Mouse (Mus musculus) kidney, postnatal 0 days (tissue): ENCODE data around the gene Sfta2. TPM values are rescaled to one million over a fixed set of nuclear protein-coding genes. Genes with fewer than 3 reads are reported as not detected.

Source experiments
- ATAC-seq: fragments of 200-750 bp; cut with Nextera tagmentation; replicated peaks from 2 replicates; pipeline ENCODE4 v1.8.0; 2017; ENCODE audit warnings: low read depth, moderate number of reproducible peaks, moderate TSS enrichment, moderate library complexity; ENCODE audit not compliant: low FRiP score
- DNase-seq: peaks from one replicate; pipeline ENCODE4 v3.0.0-alpha.2; 2016; ENCODE audit warnings: low spot score
- H3K27ac ChIP-seq: fragments of 300-500 bp; sonication (generic); 2 replicates; pipeline ENCODE4 v1.5.1; 2014; ENCODE audit warnings: mild to moderate bottlenecking
- H3K27me3 ChIP-seq: fragments of 300-500 bp; sonication (generic); 2 replicates; pipeline ENCODE4 v1.6.1; 2014; ENCODE audit warnings: low read length, mixed read lengths; ENCODE audit not compliant: insufficient read depth
- H3K36me3 ChIP-seq: fragments of 300-500 bp; sonication (generic); 2 replicates; pipeline ENCODE4 v1.6.1; 2014; ENCODE audit warnings: low read length, mixed read lengths; ENCODE audit not compliant: insufficient read depth
- H3K4me1 ChIP-seq: fragments of 300-500 bp; sonication (generic); replicated peaks from 2 replicates; pipeline ENCODE4 v1.6.1; 2014; ENCODE audit warnings: antibody characterized with exemption, low read length, mixed read lengths; ENCODE audit not compliant: insufficient read depth
- H3K4me2 ChIP-seq: fragments of 300-500 bp; sonication (generic); 2 replicates; pipeline ENCODE4 v1.6.1; 2014; ENCODE audit warnings: mild to moderate bottlenecking, low read length, moderate library complexity, mixed read lengths
- H3K4me3 ChIP-seq: fragments of 300-500 bp; sonication (generic); replicated peaks from 2 replicates; pipeline ENCODE4 v1.5.1; 2014; ENCODE audit warnings: low read depth, low read length
- H3K9ac ChIP-seq: fragments of 300-500 bp; sonication (generic); 2 replicates; pipeline ENCODE4 v1.6.1; 2014; ENCODE audit warnings: low read depth, low read length
- H3K9me3 ChIP-seq: fragments of 300-500 bp; sonication (generic); replicated peaks from 2 replicates; pipeline ENCODE4 v1.6.1; 2016; ENCODE audit warnings: low read length, inconsistent platforms, mixed read lengths
- CTCF ChIP-seq: IDR thresholded peaks from 2 replicates; pipeline ENCODE4 v1.5.1; 2016; ENCODE audit warnings: antibody characterized with exemption, low read depth, mild to moderate bottlenecking, moderate library complexity
- WGBS: fragments of 180-500 bp; shearing (Covaris S2); extraction: QIAGEN DNeasy Blood & Tissue Kit; methylation state at CpG from one replicate; pipeline ENCODE4 v1.1.7; 2014; 5-methylcytosine and 5-hydroxymethylcytosine counted together
- polyA plus RNA-seq: library from polyadenylated mRNA; unstranded; fragments of >200 nt; fragmentation: Nextera tagmentation; extraction: Ambion mirVana; gene quantifications from 2 replicates; pipeline ENCODE4 v1.2.1, GENCODE M21; 2015

The Sfta2 gene
- polyA plus RNA-seq, 1 experiment from 2014 or later: 5.0 TPM

GRCm38 (mm10) chr17:35571477-35571876 lies 29.9 kb upstream of the Sfta2 start:
- Histone ChIP-seq H3K27ac (no peak overlapping the region), H3K4me2 (no peak overlapping the region), H3K36me3 (no peaks in the 10 kb centered on the region), H3K9me3 (no peaks in the 10 kb centered on the region), H3K4me1 (0 out of 2 replicates have a peak, but pooled peaks cover 4% of the 10 kb centered on the region), H3K9ac (no peak overlapping the region), H3K4me3 (no peak overlapping the region), H3K27me3 (peaks cover 6% of the 10 kb centered on the region; the same call in 1 of the 2 replicates)
- 97% methylated on average over 7 of the region's 7 CpGs for WGBS
- DNase-seq (no peak), ATAC-seq (no peak)
- TF ChIP-seq CTCF: 0 out of 2 replicates have a peak, but pooled peaks have one; percentile 0

DNA sequence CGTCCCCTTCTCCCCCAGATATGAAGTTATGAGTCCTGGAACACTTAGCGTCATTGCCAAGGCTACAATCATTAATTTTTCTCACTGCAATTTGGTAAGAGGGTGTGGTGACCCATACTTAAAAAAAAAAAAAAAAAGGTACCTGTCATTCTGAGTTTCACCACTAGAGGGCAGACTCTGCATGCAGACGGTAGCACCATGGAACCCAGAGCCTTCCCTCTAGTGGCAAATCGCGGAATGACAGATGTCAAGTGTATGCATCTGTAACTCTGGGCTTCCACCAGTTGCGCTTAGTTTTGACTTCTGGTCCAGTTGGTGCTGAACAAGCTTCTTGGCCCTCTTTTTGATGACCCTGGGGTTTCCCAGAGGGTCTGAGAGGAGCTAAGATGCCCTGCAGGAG lies 23.1 kb upstream of the Sfta2 start:
- H3K4me2 ChIP-seq: no peak overlapping the region
- no peaks in the 10 kb centered on the region for H3K9me3 ChIP-seq
- no peaks in the 10 kb centered on the region for H3K4me1 ChIP-seq
- 22% methylated on average over 6 of the region's 6 CpGs for WGBS
- H3K36me3 ChIP-seq: no peaks in the 10 kb centered on the region
- no peak overlapping the region for H3K4me3 ChIP-seq
- peak; percentile 100 for TF ChIP-seq CTCF
- DNase-seq: peak; percentile 87
- H3K27me3 ChIP-seq: no peaks in the 10 kb centered on the region
- no peak overlapping the region for H3K9ac ChIP-seq
- no peak overlapping the region for H3K27ac ChIP-seq
- 0 out of 2 replicates have a peak, but pooled peaks have one; percentile 25 for ATAC-seq

DNA sequence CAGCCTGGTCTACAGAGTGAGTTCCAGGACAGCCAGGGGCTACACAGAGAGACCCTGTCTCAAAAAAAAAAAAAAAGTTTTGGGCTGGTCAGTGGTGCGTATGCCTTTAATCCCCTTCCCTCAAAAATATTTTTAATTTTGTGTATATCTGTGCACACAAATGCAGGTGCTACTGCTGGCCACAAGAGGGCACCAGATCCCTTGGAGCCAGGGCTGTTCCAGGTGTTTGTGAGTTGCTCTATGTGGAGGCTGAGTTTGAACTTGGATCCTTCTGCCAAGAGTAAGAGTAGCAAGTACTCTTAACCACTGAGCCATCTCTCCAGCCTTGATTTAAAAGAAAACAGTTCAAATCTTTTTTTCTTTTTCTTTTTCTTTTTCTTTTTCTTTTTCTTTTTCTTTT lies 18.4 kb upstream of the Sfta2 start:
- WGBS: 100% methylated on average over 1 of the region's 1 CpGs

GRCm38 (mm10) chr17:35584330-35584937 lies 16.9 kb upstream of the Sfta2 start:
- Histone ChIP-seq H3K4me1 (no peaks in the 10 kb centered on the region), H3K27me3 (no peaks in the 10 kb centered on the region), H3K9me3 (no peaks in the 10 kb centered on the region), H3K4me2 (no peak overlapping the region), H3K27ac (no peak overlapping the region), H3K9ac (no peak overlapping the region), H3K4me3 (no peak overlapping the region), H3K36me3 (no peaks in the 10 kb centered on the region)
- ATAC-seq (peak; percentile 29; the same call in 1 of the 2 replicates), DNase-seq (peak; percentile 88)
- peak; percentile 87 for TF ChIP-seq CTCF
- WGBS: 14% methylated on average over 16 of the region's 16 CpGs

More for the DNA sequence above, 18.4 kb upstream of the Sfta2 start:
- Histone ChIP-seq H3K36me3 (no peaks in the 10 kb centered on the region), H3K9me3 (no peaks in the 10 kb centered on the region), H3K4me1 (no peaks in the 10 kb centered on the region), H3K9ac (no peak overlapping the region), H3K4me2 (no peak overlapping the region), H3K27me3 (no peaks in the 10 kb centered on the region), H3K27ac (no peak overlapping the region), H3K4me3 (no peak overlapping the region)
- TF ChIP-seq CTCF: peak; percentile 65
- ATAC-seq: no peak
- DNase-seq: peak; percentile 14

DNA sequence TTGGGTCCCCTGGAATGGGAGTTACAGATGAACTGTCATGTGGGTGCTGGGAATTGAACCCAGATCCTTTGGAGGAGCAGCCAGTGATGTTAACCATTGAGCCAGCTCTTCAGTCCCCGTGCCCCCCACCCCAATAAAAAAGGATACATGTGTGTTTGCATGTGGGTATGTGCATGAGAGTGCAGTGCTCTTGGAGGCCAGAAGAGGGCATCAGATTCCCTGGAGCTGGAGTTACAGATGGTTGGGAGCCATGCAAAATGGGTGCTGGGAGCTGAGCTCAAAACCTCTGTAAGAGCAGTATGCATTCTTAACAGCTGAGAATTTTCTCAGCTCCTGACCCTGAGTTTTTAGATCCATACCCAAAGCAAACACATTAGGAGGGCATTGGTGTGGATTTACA lies 14.1 kb upstream of the Sfta2 start:
- no peak for ATAC-seq
- H3K9me3 ChIP-seq: no peaks in the 10 kb centered on the region
- no peaks in the 10 kb centered on the region for H3K27me3 ChIP-seq
- H3K4me2 ChIP-seq: no peak overlapping the region
- no peak overlapping the region for H3K27ac ChIP-seq
- WGBS: 100% methylated on average over 1 of the region's 1 CpGs
- no peaks in the 10 kb centered on the region for H3K4me1 ChIP-seq
- no peak for DNase-seq
- no peaks in the 10 kb centered on the region for H3K36me3 ChIP-seq
- H3K9ac ChIP-seq: no peak overlapping the region
- no peak overlapping the region for H3K4me3 ChIP-seq
- TF ChIP-seq CTCF: peak; percentile 22; the same call in 1 of the 2 replicates

- TF ChIP-seq CTCF: no peak
Measured at GRCm38 (mm10) chr17:35588387-35588786, 13.0 kb upstream of the Sfta2 start.

More at GRCm38 (mm10) chr17:35588387-35588786, 13.0 kb upstream of the Sfta2 start:
- Histone ChIP-seq H3K4me2 (no peak overlapping the region), H3K27me3 (no peaks in the 10 kb centered on the region), H3K36me3 (no peaks in the 10 kb centered on the region), H3K9me3 (no peaks in the 10 kb centered on the region), H3K9ac (no peak overlapping the region), H3K4me1 (no peaks in the 10 kb centered on the region), H3K4me3 (no peak overlapping the region), H3K27ac (no peak overlapping the region)
- no peak for ATAC-seq
- WGBS: 43% methylated on average over 4 of the region's 4 CpGs
- DNase-seq: no peak
